Mouse (Mus musculus) hindbrain, embryonic 10.5 days (tissue): ENCODE measurements at regions not wholly inside any gene's neighbourhood (a gene's known extent, or its start where the extent isn't known, plus 50 kb on each side); places are given as distances from the start of the nearest gene placed in this dataset.

Experiments
- DNase-seq: peaks from one replicate; pipeline ENCODE4 v3.0.0-alpha.2; 2017; ENCODE audit warnings: low spot score
- H3K27ac ChIP-seq: fragments of 300-500 bp; sonication (generic); 2 replicates; pipeline ENCODE4 v1.5.1; 2016; ENCODE audit warnings: mild to moderate bottlenecking, moderate library complexity
- H3K27me3 ChIP-seq: fragments of 300-500 bp; sonication (generic); 2 replicates; pipeline ENCODE4 v1.6.1; 2016; ENCODE audit warnings: mild to moderate bottlenecking; ENCODE audit not compliant: poor library complexity, insufficient read depth, severe bottlenecking
- H3K36me3 ChIP-seq: fragments of 300-500 bp; sonication (generic); 2 replicates; pipeline ENCODE4 v1.6.1; 2016; ENCODE audit warnings: mild to moderate bottlenecking, moderate library complexity
- H3K4me1 ChIP-seq: fragments of 300-500 bp; sonication (generic); replicated peaks from 2 replicates; pipeline ENCODE4 v1.6.1; 2016; ENCODE audit warnings: mild to moderate bottlenecking
- H3K4me3 ChIP-seq: fragments of 300-500 bp; sonication (generic); 2 replicates; pipeline ENCODE4 v1.5.1; 2016; ENCODE audit warnings: mild to moderate bottlenecking, moderate library complexity
- H3K9me3 ChIP-seq: fragments of 300-500 bp; sonication (generic); 2 replicates; pipeline ENCODE4 v1.6.1; 2016; ENCODE audit warnings: mild to moderate bottlenecking, moderate library complexity
- WGBS: fragments of 180-500 bp; shearing (Covaris S2); methylation state at CpG from one replicate; pipeline ENCODE4 v1.1.7; 2016; 5-methylcytosine and 5-hydroxymethylcytosine counted together

DNA sequence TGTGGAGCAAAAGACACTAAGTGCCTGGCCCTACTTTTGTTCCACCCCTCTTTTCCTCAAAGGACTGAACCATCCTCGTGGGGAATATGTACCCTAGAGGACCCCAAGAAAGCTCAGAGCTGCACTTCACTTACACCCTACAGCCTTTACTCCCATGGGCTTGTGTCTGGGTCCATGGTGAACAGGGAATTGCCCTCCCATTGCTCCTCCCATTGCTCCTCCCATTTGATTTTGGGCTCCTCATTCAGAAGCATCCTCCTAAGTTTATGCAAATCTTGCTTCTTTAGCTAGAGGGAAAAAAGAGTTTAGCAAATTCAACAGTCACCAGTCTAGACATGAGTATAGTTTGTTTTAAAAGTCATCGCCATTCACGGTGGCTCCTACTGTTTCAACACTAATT lies 142.1 kb downstream of the Rnd3 start:
- Histone ChIP-seq H3K27ac (no peak overlapping the region), H3K4me3 (no peak overlapping the region), H3K4me1 (peaks cover 30% of the 10 kb centered on the region), H3K27me3 (no peaks in the 10 kb centered on the region), H3K36me3 (no peaks in the 10 kb centered on the region), H3K9me3 (no peaks in the 10 kb centered on the region)
- DNase-seq = no peak
- 66% methylated on average over 3 of the region's 3 CpGs for WGBS

DNA sequence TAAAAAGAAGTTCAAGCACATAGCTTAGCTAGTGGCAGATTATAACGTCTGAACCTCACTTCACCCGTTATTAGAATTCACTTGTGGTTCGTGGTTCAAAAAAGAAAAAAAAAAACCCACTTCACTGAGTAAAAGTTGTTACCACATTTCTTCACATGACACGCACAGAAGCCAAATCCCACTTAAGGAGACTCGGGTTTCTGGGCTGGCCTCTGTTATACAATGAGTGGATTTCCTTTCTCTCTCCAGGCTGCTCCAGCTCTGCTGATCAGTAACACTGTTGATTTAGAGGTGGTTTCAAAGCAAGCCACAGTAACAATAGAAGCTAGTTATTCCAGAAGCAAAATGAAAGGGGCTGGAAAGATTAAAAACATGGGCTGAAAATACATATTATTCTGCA lies 147.4 kb downstream of the Rnd3 start:
- H3K4me3 ChIP-seq = no peak overlapping the region
- peaks cover 4% of the 10 kb centered on the region; the same call in 1 of the 2 replicates for H3K4me1 ChIP-seq
- H3K36me3 ChIP-seq = no peaks in the 10 kb centered on the region
- H3K27me3 ChIP-seq = no peaks in the 10 kb centered on the region
- no peak for DNase-seq
- H3K9me3 ChIP-seq = no peaks in the 10 kb centered on the region
- 70% methylated on average over 5 of the region's 5 CpGs for WGBS
- H3K27ac ChIP-seq = no peak overlapping the region

DNA sequence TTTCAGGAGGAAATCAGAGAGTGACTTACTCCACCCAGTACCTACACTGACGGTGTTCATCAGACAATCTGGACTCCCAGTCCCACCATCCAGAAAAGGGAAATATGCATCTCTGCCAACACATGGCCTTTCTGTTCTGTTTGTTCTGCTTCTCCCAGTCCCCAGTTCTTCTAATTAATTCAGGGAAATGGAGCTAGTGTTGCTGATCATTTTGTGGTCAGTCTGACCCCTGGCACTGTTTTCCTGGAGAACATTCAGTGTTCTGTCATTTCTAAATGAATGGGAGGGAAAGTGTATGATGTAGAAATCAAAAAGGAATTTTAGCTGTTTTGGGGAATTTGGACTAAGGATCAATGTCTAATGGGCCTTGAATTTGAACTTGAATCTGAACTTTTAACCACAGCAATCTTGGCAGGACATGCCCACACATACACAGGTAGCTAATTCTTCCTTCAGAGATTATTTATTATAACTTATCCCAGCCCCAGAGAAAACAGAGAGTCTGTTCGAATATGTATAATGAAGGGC lies 165.0 kb downstream of the Rnd3 start:
- Histone ChIP-seq H3K4me3 (no peak overlapping the region), H3K9me3 (no peaks in the 10 kb centered on the region), H3K4me1 (peaks cover 7% of the 10 kb centered on the region; the same call in 1 of the 2 replicates), H3K36me3 (no peaks in the 10 kb centered on the region), H3K27me3 (no peaks in the 10 kb centered on the region), H3K27ac (no peak overlapping the region)
- DNase-seq = no peak
- WGBS = 77% methylated on average over 2 of the region's 2 CpGs

DNA sequence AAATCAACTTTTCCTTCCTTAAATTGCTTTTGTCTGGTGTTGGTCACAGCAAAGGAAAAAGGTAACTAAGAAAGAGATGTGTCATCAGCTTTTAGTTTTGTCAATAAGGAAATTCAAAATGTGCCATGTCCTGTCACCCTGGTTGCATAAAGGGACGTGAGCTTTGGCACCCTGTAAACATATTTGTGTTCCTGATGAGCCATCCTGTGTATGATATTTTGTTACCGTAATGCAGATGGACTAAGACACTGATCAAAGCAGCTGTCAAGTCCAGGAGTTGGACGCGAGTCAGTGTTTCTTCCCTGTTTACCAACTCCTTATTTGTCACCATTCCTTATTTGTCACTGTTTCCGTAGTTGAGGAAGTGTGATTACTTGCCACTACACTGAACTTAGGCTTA lies 166.3 kb downstream of the Rnd3 start:
- no peak for DNase-seq
- Histone ChIP-seq H3K27ac (no peak overlapping the region), H3K36me3 (no peaks in the 10 kb centered on the region), H3K27me3 (no peaks in the 10 kb centered on the region), H3K4me1 (no peaks in the 10 kb centered on the region), H3K4me3 (no peak overlapping the region), H3K9me3 (no peaks in the 10 kb centered on the region)
- WGBS = 88% methylated on average over 5 of the region's 5 CpGs

DNA sequence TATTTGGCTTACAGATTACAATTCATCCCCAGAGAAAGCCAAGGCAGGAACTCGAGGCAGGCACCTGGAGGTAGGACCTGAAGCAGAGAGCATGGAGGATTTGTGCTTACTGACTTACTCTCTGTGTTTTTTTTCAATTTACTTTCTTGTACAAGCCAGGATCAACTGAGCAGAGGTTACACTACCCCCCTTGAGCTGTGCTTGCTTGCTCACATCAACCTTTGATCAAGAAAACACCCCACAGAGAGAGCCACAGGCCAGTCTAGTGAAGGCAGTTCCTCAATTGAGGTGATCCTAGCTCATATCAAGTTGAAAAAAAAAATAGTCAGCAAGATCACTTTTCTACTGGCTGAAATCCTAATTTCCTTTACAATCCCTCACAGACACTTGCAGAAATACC lies 170.6 kb downstream of the Rnd3 start:
- WGBS = 75% methylated on average over 1 of the region's 1 CpGs

DNA sequence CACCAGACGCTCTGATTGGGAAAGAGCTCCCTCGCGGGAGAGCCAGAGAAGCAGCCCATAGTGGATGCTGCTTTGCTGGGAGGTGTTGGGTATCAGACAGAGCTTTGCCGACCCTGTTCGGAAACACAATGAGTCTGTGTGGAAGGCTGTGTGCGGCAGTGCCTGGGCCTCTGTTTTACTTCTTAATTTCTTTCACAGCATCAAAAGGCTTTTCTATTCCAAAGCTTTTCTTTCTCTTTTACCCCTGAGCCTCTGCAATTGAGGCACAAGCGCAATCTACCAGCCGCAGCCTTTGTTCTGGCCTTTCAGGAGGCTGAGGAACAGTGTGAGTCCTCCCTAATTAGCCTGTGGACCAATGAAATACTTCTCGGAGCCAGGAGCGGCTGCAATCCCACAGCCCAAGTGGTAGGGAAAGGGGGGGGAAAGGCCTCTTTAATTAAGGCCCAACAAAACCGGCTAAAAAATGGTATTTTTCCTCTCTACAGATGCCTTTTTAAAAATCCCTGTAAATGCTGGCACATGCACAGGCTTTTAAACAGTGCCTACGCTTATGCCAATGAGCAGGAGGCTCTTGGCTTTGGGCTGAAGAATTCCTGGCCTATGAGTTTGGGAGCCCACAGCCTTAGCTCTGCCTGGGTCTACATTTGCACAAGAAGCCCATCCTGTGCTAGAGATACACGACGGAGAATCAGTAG lies 177.6 kb downstream of the Rnd3 start:
- Histone ChIP-seq H3K9me3 (0 out of 2 replicates have a peak, but pooled peaks cover 5% of the 10 kb centered on the region), H3K27me3 (no peaks in the 10 kb centered on the region), H3K4me1 (peaks cover 30% of the 10 kb centered on the region), H3K4me3 (peak overlapping the region; percentile 40), H3K27ac (peak overlapping the region; percentile 90), H3K36me3 (no peaks in the 10 kb centered on the region)
- WGBS = 3% methylated on average over 14 of the region's 14 CpGs
- peak; percentile 72 for DNase-seq

More for the DNA sequence above, 170.6 kb downstream of the Rnd3 start:
- Histone ChIP-seq H3K36me3 (no peaks in the 10 kb centered on the region), H3K27me3 (no peaks in the 10 kb centered on the region), H3K4me3 (no peak overlapping the region), H3K4me1 (no peaks in the 10 kb centered on the region), H3K9me3 (no peaks in the 10 kb centered on the region), H3K27ac (no peak overlapping the region)
- no peak for DNase-seq

DNA sequence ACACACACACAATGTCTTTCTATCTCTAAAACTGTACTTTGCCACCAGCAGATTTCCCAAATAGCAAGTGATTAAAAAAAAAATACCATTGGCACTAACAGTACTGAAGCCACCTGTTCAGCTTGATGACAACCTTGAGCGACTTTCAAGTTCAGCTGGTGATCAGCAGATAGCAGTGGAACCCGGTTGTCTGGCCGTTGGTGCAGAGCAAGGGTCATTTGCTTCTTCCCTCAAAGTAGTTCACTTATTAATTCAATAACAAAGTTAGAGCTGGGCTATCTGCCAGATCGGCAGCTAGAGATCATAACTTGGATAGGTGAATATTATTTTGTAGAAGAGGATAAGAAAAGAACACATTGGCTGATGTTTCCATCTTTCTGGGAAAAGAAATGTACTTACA lies 180.5 kb downstream of the Rnd3 start:
- DNase-seq = no peak
- 91% methylated on average over 4 of the region's 4 CpGs for WGBS
- Histone ChIP-seq H3K27ac (no peak overlapping the region), H3K4me1 (peaks cover 35% of the 10 kb centered on the region), H3K27me3 (no peaks in the 10 kb centered on the region), H3K4me3 (no peak overlapping the region), H3K36me3 (no peaks in the 10 kb centered on the region), H3K9me3 (0 out of 2 replicates have a peak, but pooled peaks cover 5% of the 10 kb centered on the region)

DNA sequence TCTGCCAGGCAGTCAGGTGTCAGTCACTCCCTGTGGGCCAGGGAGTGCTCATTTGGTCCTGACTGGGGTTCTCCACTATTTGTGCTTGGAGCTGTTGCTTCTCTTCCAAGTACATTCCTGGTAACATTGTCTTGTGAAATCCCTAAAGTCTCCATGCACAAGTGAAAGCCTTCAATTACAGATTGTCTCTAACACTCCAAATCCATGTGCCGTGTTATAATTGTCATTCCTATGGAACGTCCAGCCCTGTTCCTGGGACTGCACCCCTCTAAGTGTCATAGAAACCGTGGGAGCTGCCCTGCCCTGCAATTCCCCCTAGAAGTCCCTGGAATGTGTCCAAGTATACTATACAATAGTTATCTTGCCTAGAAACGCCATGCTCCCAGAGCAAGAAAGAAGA lies 181.1 kb downstream of the Rnd3 start:
- Histone ChIP-seq H3K27me3 (no peaks in the 10 kb centered on the region), H3K9me3 (0 out of 2 replicates have a peak, but pooled peaks cover 5% of the 10 kb centered on the region), H3K27ac (no peak overlapping the region), H3K4me1 (peaks cover 35% of the 10 kb centered on the region), H3K36me3 (no peaks in the 10 kb centered on the region), H3K4me3 (no peak overlapping the region)
- WGBS = 85% methylated on average over 4 of the region's 4 CpGs
- no peak for DNase-seq

DNA sequence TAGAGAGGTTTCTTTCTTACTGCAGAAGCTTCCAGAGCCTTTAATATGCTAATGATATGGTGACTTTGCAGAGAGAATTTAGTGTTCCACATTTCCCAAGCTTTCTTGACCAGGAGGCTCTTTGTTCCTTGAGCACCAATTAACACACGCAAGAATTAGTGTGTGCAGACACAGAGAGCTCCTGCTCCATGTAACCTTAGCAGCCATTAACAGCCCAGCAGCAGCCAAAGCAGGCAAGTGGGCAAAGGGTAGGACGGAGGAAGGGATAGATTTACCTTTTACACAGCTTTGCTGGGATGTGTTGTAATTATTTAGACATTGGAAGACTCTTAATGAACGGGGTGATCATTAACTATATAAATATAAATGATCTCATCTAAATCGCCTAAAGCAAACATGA lies 181.8 kb downstream of the Rnd3 start:
- Histone ChIP-seq H3K27me3 (no peaks in the 10 kb centered on the region), H3K36me3 (no peaks in the 10 kb centered on the region), H3K4me1 (peaks cover 35% of the 10 kb centered on the region), H3K4me3 (no peak overlapping the region), H3K27ac (no peak overlapping the region), H3K9me3 (0 out of 2 replicates have a peak, but pooled peaks cover 5% of the 10 kb centered on the region)
- no peak for DNase-seq
- WGBS = 77% methylated on average over 4 of the region's 4 CpGs

DNA sequence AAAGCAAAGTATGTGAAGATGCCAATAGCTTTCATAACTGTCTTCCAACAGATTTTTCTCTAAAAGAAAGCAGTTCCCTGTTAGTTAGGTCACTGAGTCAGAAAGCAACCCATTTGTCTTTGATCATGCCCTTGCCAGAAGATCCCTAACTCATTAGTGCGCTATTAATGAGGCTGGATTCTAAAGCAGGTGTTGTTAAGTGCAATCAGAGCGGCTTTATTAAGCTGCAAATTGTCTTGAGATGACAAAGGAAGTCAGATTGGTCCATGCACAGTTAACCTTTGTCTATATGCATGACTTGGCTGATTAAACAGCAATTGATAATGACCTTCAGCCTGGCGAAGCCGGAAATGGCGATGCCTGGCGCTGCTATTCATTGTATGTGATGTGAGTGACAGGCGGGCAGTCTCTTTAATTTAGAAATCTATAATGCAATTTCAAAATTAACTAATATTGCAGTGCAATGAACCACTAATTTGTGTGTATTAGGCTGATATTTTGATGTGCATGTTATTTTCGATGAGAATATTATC lies 183.4 kb downstream of the Rnd3 start:
- H3K36me3 ChIP-seq = no peaks in the 10 kb centered on the region
- H3K27ac ChIP-seq = no peak overlapping the region
- no peaks in the 10 kb centered on the region for H3K27me3 ChIP-seq
- H3K4me3 ChIP-seq = no peak overlapping the region
- no peak for DNase-seq
- peaks cover 19% of the 10 kb centered on the region for H3K4me1 ChIP-seq
- WGBS = 71% methylated on average over 8 of the region's 8 CpGs
- 0 out of 2 replicates have a peak, but pooled peaks cover 5% of the 10 kb centered on the region for H3K9me3 ChIP-seq

DNA sequence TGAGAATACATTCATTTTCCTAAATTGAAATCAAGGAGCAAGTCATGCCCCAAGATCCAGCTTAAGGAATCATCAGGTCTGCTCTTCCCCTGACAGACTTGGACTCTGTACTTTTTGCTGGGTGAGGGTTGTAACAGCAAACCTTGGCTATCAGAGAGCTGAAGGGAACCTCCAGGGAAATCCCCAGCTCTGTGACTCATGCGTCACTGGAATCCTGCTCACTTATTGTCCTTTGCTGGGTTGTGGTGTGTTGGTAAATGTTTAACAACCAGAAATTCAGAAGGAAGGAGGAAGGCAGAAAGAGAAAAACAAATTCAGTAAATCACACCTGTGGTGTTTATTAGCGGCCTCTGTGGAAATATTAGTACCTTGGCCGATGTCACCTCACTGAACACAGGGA lies 184.8 kb downstream of the Rnd3 start:
- no peak overlapping the region for H3K4me3 ChIP-seq
- no peak overlapping the region for H3K27ac ChIP-seq
- peaks cover 14% of the 10 kb centered on the region for H3K4me1 ChIP-seq
- no peak for DNase-seq
- 0 out of 2 replicates have a peak, but pooled peaks cover under 1% of the 10 kb centered on the region for H3K9me3 ChIP-seq
- H3K36me3 ChIP-seq = no peaks in the 10 kb centered on the region
- H3K27me3 ChIP-seq = no peaks in the 10 kb centered on the region
- 89% methylated on average over 3 of the region's 3 CpGs for WGBS

DNA sequence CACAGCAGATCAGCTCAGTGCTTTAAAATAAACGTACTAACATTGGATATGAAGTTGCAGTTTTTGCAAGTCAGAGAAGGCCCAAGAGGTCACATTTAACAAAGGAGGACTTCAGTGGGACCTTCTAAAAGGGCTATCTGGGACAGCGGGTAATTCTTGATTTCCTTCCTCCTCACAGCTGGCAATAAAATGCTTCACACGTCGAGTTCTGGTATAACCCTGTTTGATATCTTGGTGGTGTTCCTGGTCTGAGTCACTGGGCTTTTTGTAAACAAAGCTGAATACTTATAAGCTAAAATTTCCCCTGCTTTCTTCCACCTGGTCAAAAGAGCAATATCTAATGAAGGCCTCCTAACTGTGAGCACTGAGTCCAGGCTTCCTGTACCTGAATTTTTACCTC lies 187.9 kb downstream of the Rnd3 start:
- peaks cover 6% of the 10 kb centered on the region for H3K4me1 ChIP-seq
- no peaks in the 10 kb centered on the region for H3K36me3 ChIP-seq
- 62% methylated on average over 4 of the region's 4 CpGs for WGBS
- no peaks in the 10 kb centered on the region for H3K27me3 ChIP-seq
- H3K27ac ChIP-seq = no peak overlapping the region
- H3K9me3 ChIP-seq = no peaks in the 10 kb centered on the region
- H3K4me3 ChIP-seq = no peak overlapping the region
- DNase-seq = no peak

DNA sequence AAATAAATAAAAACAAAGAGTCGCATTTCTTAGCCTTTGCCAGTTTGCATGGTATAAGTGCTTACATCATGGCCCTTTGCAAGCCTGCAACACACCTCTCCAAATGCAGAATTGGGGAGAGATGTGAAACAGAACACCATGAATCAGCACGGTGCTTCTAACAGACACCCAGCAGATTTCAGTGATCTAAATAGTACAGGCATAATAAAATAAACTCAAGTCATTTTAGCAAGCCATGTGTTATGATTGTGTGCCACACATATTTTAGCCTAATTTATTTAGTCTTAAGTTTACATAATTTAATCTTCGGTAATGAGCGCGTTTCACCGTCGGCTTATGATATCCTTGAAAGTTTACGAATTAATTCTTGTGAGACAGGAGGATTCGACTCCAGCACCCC lies 189.6 kb downstream of the Rnd3 start:
- no peak for DNase-seq
- H3K4me1 ChIP-seq = peaks cover 3% of the 10 kb centered on the region; the same call in 1 of the 2 replicates
- no peaks in the 10 kb centered on the region for H3K36me3 ChIP-seq
- H3K4me3 ChIP-seq = no peak overlapping the region
- no peaks in the 10 kb centered on the region for H3K9me3 ChIP-seq
- H3K27me3 ChIP-seq = no peaks in the 10 kb centered on the region
- H3K27ac ChIP-seq = no peak overlapping the region
- WGBS = 97% methylated on average over 9 of the region's 9 CpGs
